Mouse (Mus musculus): Measurements from ENCODE around the gene Olfr943.

DNA sequence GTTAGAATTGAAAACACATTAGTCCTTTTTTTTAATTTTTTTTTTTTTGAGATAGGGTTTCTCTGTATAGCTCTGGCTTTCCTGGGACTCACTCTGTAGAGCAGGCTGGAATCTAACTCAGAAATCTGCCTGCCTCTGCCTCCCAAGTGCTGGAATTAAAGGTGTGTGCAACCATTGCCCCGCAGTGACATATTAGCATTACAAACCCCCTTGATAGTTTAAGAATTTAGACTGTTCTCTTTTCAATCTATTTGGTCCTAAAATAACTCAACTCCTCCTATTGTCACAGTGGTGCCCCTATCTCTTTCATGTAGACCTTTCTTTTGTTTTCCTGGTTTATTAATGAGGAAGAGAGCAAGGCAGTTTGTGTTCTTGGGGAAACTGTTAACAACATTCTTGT, 38.8 kb upstream of the Olfr943 start:
- TF ChIP-seq POLR2A (IDR thresholded peaks at IDR 0.05; ENCODE audit: borderline replicate concordance, insufficient read depth, low read length) (no peak), CTCF (IDR thresholded peaks at IDR 0.05; ENCODE audit: borderline replicate concordance, insufficient read depth, low read depth, low read length) (no peak)

Data from cerebellum, adult 2 months (tissue).